Mouse (Mus musculus) midbrain, embryonic 13.5 days (tissue): ENCODE measurements at regions not wholly inside any gene's neighbourhood (a gene's known extent, or its start where the extent isn't known, plus 50 kb on each side); places are given as distances from the start of the nearest gene placed in this dataset.
A peak's percentile ranks its signal among the peaks of the same experiment; 100 is the strongest.
"Not testable (repeated sequence)": the region's sequence is repeated elsewhere in the genome, so short reads cannot be mapped to it uniquely, and the experiment has no call there.

ENCODE experiments used
- ATAC-seq: fragments of 200-750 bp; cut with Nextera tagmentation; 2 replicates; pipeline ENCODE4 v1.8.0; 2017; ENCODE audit warnings: mild to moderate bottlenecking, moderate TSS enrichment, moderate library complexity
- H3K27ac ChIP-seq: fragments of 300-500 bp; sonication (generic); 2 replicates; pipeline ENCODE4 v1.5.1; 2015; ENCODE audit warnings: inconsistent platforms, mild to moderate bottlenecking, moderate library complexity
- H3K27me3 ChIP-seq: fragments of 300-500 bp; sonication (generic); 2 replicates; pipeline ENCODE4 v1.6.1; 2015; ENCODE audit warnings: mild to moderate bottlenecking, inconsistent platforms
- H3K36me3 ChIP-seq: fragments of 300-500 bp; sonication (generic); 2 replicates; pipeline ENCODE4 v1.6.1; 2015; ENCODE audit warnings: mild to moderate bottlenecking, inconsistent platforms
- H3K4me1 ChIP-seq: fragments of 300-500 bp; sonication (generic); replicated peaks from 2 replicates; pipeline ENCODE4 v1.6.1; 2015; ENCODE audit warnings: inconsistent platforms
- H3K4me2 ChIP-seq: fragments of 300-500 bp; sonication (generic); replicated peaks from 2 replicates; pipeline ENCODE4 v1.6.1; 2015; ENCODE audit warnings: moderate library complexity, mild to moderate bottlenecking, inconsistent platforms
- H3K4me3 ChIP-seq: fragments of 300-500 bp; sonication (generic); replicated peaks from 2 replicates; pipeline ENCODE4 v1.5.1; 2015; ENCODE audit warnings: mild to moderate bottlenecking, inconsistent platforms
- H3K9ac ChIP-seq: fragments of 300-500 bp; sonication (generic); replicated peaks from 2 replicates; pipeline ENCODE4 v1.6.1; 2015; ENCODE audit warnings: mild to moderate bottlenecking, inconsistent platforms
- H3K9me3 ChIP-seq: fragments of 300-500 bp; sonication (generic); 2 replicates; pipeline ENCODE4 v1.6.1; 2016; ENCODE audit warnings: mild to moderate bottlenecking, inconsistent platforms
- whole genome bisulfite sequencing: fragments of 180-500 bp; shearing (Covaris S2); methylation state at CpG from one replicate; pipeline ENCODE4 v1.1.7; 2015; 5-methylcytosine and 5-hydroxymethylcytosine counted together

- Histone ChIP-seq H3K36me3 (no peaks in the 10 kb centered on the region), H3K27ac (no peak overlapping the region), H3K9me3 (no peaks in the 10 kb centered on the region), H3K9ac (no peak overlapping the region), H3K4me1 (no peaks in the 10 kb centered on the region), H3K4me3 (no peak overlapping the region), H3K4me2 (no peak overlapping the region), H3K27me3 (no peaks in the 10 kb centered on the region)
- 62% methylated on average over 2 of the region's 2 CpGs for WGBS
- no peak for ATAC-seq
These were observed 584.8 kb upstream of the Pfkp start for GRCm38 (mm10) chr13:7233399-7233798.

GRCm38 (mm10) chr13:7206626-7207211 is 558.1 kb upstream of the Pfkp start:
- no peak overlapping the region for H3K9ac ChIP-seq
- 71% methylated on average over 5 of the region's 5 CpGs for WGBS
- ATAC-seq, result no peak
- H3K4me1 ChIP-seq, result no peaks in the 10 kb centered on the region
- no peak overlapping the region for H3K4me2 ChIP-seq
- no peaks in the 10 kb centered on the region for H3K9me3 ChIP-seq
- no peaks in the 10 kb centered on the region for H3K36me3 ChIP-seq
- H3K27ac ChIP-seq, result no peak overlapping the region
- no peak overlapping the region for H3K4me3 ChIP-seq
- H3K27me3 ChIP-seq, result no peaks in the 10 kb centered on the region

GRCm38 (mm10) chr13:7195990-7196389 is 547.4 kb upstream of the Pfkp start:
- H3K27ac ChIP-seq, result no peak overlapping the region
- H3K4me2 ChIP-seq, result no peak overlapping the region
- no peak overlapping the region for H3K9ac ChIP-seq
- H3K4me1 ChIP-seq, result no peaks in the 10 kb centered on the region
- H3K4me3 ChIP-seq, result no peak overlapping the region
- H3K36me3 ChIP-seq, result no peaks in the 10 kb centered on the region
- H3K27me3 ChIP-seq, result no peaks in the 10 kb centered on the region
- no peak for ATAC-seq
- WGBS, result 64% methylated on average over 6 of the region's 6 CpGs
- H3K9me3 ChIP-seq, result no peaks in the 10 kb centered on the region

- WGBS, result 79% methylated on average over 4 of the region's 4 CpGs
- Histone ChIP-seq H3K9ac (no peak overlapping the region), H3K27me3 (no peaks in the 10 kb centered on the region), H3K4me2 (no peak overlapping the region), H3K27ac (no peak overlapping the region), H3K4me1 (no peaks in the 10 kb centered on the region), H3K36me3 (no peaks in the 10 kb centered on the region), H3K9me3 (no peaks in the 10 kb centered on the region), H3K4me3 (no peak overlapping the region)
- no peak for ATAC-seq
These were observed 533.7 kb upstream of the Pfkp start for GRCm38 (mm10) chr13:7182216-7182751.

- ATAC-seq, result no peak
- Histone ChIP-seq H3K36me3 (no peaks in the 10 kb centered on the region), H3K9me3 (0 out of 2 replicates have a peak, but pooled peaks cover 4% of the 10 kb centered on the region), H3K4me1 (no peaks in the 10 kb centered on the region), H3K4me2 (no peak overlapping the region), H3K27ac (no peak overlapping the region), H3K9ac (no peak overlapping the region), H3K27me3 (no peaks in the 10 kb centered on the region), H3K4me3 (no peak overlapping the region)
- WGBS, result 70% methylated on average over 9 of the region's 9 CpGs
These were observed 527.1 kb upstream of the Pfkp start for GRCm38 (mm10) chr13:7175561-7176160.

- not testable (repeated sequence) for H3K27me3 ChIP-seq, H3K4me3 ChIP-seq, H3K9me3 ChIP-seq, H3K36me3 ChIP-seq, ATAC-seq, H3K27ac ChIP-seq, H3K4me2 ChIP-seq, H3K4me1 ChIP-seq, H3K9ac ChIP-seq
- 64% methylated on average over 3 of the region's 3 CpGs for WGBS
These were observed 521.5 kb upstream of the Pfkp start for GRCm38 (mm10) chr13:7170035-7170434.

- H3K4me1 ChIP-seq, result no peaks in the 10 kb centered on the region
- H3K9ac ChIP-seq, result no peak overlapping the region
- no peaks in the 10 kb centered on the region for H3K27me3 ChIP-seq
- whole genome bisulfite sequencing, result 81% methylated on average over 4 of the region's 4 CpGs
- peak; percentile 45; the same call in 1 of the 2 replicates for ATAC-seq
- no peak overlapping the region for H3K4me3 ChIP-seq
- H3K27ac ChIP-seq, result no peak overlapping the region
- H3K9me3 ChIP-seq, result no peaks in the 10 kb centered on the region
- no peak overlapping the region for H3K4me2 ChIP-seq
- H3K36me3 ChIP-seq, result no peaks in the 10 kb centered on the region
These were observed 497.8 kb upstream of the Pfkp start for GRCm38 (mm10) chr13:7146337-7146736.

GRCm38 (mm10) chr13:7110572-7110971 is 462.0 kb upstream of the Pfkp start:
- no peaks in the 10 kb centered on the region for H3K27me3 ChIP-seq
- no peaks in the 10 kb centered on the region for H3K9me3 ChIP-seq
- no peak overlapping the region for H3K4me2 ChIP-seq
- no peak overlapping the region for H3K27ac ChIP-seq
- no peaks in the 10 kb centered on the region for H3K36me3 ChIP-seq
- 74% methylated on average over 4 of the region's 4 CpGs for WGBS
- no peak overlapping the region for H3K4me3 ChIP-seq
- no peaks in the 10 kb centered on the region for H3K4me1 ChIP-seq
- no peak; the same call in 1 of the 2 replicates for ATAC-seq
- no peak overlapping the region for H3K9ac ChIP-seq

- H3K36me3 ChIP-seq, result no peaks in the 10 kb centered on the region
- no peaks in the 10 kb centered on the region for H3K9me3 ChIP-seq
- H3K9ac ChIP-seq, result no peak overlapping the region
- no peak overlapping the region for H3K4me2 ChIP-seq
- H3K4me1 ChIP-seq, result no peaks in the 10 kb centered on the region
- 90% methylated on average over 4 of the region's 4 CpGs for WGBS
- H3K27me3 ChIP-seq, result no peaks in the 10 kb centered on the region
- H3K4me3 ChIP-seq, result no peak overlapping the region
- H3K27ac ChIP-seq, result no peak overlapping the region
- no peak for ATAC-seq
These were observed 454.7 kb upstream of the Pfkp start for GRCm38 (mm10) chr13:7103289-7103688.

- Histone ChIP-seq H3K9me3 (no peaks in the 10 kb centered on the region), H3K27me3 (no peaks in the 10 kb centered on the region), H3K4me2 (no peak overlapping the region), H3K27ac (peak overlapping the region; percentile 56), H3K36me3 (no peaks in the 10 kb centered on the region), H3K4me3 (no peak overlapping the region), H3K4me1 (no peaks in the 10 kb centered on the region), H3K9ac (no peak overlapping the region; the same call in 1 of the 2 replicates)
- peak; percentile 83 for ATAC-seq
- 59% methylated on average over 11 of the region's 11 CpGs for WGBS
These were observed 444.6 kb upstream of the Pfkp start for GRCm38 (mm10) chr13:7093072-7093649.

- 92% methylated on average over 2 of the region's 2 CpGs for WGBS
- Histone ChIP-seq H3K4me3 (no peak overlapping the region), H3K9me3 (no peaks in the 10 kb centered on the region), H3K9ac (no peak overlapping the region), H3K4me2 (no peak overlapping the region), H3K36me3 (no peaks in the 10 kb centered on the region), H3K27me3 (no peaks in the 10 kb centered on the region), H3K4me1 (no peaks in the 10 kb centered on the region), H3K27ac (no peak overlapping the region)
- ATAC-seq, result no peak
These were observed 442.3 kb upstream of the Pfkp start for GRCm38 (mm10) chr13:7090916-7091315.

GRCm38 (mm10) chr13:7066211-7066610 is 417.6 kb upstream of the Pfkp start:
- Histone ChIP-seq H3K4me2 (no peak overlapping the region), H3K36me3 (no peaks in the 10 kb centered on the region), H3K27ac (no peak overlapping the region), H3K9ac (no peak overlapping the region), H3K9me3 (no peaks in the 10 kb centered on the region), H3K4me1 (no peaks in the 10 kb centered on the region), H3K4me3 (no peak overlapping the region), H3K27me3 (no peaks in the 10 kb centered on the region)
- WGBS, result 64% methylated on average over 3 of the region's 3 CpGs
- 0 out of 2 replicates have a peak, but pooled peaks have one; percentile 58 for ATAC-seq
